Mouse (Mus musculus): ENCODE measurements around the gene Gm17949. TPM values are rescaled to one million over a fixed set of nuclear protein-coding genes. Genes with fewer than 3 reads are reported as not detected.

The Gm17949 gene
- total RNA-seq (2023): under 1 TPM in 1 of 2 experiments, not detected in 1; 0.48 TPM

GRCm38 (mm10) chr17:57011236-57012141, at the start of gene Gm17949, which contains the start of gene Gtf2f1:
Gene Gm17949, plus strand, starts transcription at chr17:57011469.
Gene Gtf2f1, minus strand, starts transcription at chr17:57011288.

DNA sequence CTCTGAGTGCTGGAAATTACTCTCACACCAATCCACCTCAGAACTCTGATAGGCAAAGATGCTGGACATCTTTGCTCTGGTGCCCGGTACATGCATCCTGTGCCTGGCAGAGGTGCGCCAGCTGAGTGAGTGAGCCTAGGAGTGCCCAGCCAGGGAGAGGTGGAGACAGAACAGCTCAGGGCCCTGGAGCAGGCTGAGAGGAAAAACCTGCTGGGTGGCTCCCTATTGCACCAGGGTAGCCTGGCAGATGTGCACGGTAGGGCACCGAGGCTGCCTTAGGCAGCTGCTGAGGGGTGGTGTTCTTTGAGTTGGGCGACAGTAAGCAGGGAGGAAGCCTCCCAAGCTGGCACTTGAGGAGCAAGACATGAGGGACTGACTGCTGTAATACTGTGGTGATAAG, 29.3 kb upstream of the Gm17949 start, which contains the start of gene Acer1:
Gene Acer1 (minus strand): TSS at position 114 of the 400 bp plus-strand sequence.

DNA sequence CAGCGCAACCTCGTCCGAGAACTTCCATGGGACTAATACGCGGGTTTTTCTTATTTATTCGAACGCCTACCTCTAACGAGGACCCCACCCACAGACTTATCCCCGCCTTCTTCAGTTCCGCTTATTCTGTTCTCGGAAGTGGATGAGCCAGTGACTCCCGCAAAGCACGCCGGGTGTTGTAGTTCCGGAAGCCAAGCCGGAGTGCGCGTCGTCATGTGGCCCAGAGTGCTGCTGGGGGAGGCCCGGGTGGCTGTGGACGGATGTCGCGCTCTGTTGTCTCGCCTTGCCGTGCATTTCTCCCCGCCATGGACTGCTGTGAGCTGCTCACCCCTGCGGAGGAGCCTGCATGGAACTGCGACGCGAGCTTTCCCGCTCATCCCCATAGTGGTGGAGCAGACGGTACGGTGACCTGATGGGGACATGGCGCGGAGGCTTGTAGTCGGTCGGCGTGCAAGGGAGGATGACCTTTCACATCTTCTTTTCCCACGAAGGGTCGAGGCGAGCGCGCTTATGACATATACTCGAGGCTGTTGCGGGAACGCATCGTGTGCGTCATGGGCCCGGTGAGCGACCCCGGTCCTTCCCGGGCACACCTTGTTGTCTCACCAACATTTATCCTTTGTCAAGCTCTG, 21.0 kb upstream of the Gm17949 start, which contains the start of gene Clpp:
Gene Clpp (plus strand): TSS at position 191 of the 632 bp plus-strand sequence.

DNA sequence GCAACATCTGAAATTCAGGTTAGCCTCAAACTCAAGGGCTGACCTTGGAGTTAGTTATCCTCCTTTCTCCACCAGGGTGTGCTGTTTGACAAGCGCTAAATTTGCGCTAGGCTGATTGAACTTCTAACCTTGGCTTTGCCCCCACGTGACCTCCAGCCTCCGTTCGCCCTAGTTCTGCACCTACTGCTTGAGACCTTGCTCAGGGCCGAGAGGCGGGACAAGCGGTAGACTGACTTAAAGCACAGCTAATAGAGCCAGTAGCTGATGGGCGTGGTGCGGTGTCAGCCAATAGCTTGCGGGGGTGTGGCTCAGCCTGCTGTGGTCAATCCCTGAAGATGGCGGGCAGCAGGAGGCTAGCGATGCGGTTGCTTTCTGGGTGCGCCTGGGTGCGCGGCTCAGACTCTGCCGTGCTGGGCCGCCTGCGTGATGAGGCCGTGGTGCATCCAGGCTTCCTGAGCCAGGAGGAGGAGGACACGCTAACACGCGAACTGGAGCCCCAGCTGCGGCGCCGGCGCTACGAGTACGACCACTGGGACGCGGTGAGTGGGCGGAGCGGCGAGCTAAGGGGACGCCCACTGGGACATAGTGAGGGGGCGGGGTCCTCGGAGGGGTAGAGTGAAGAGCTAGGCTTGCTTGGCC, 14.1 kb upstream of the Gm17949 start, which contains the start of gene Alkbh7:
Gene Alkbh7 (plus strand): TSS at position 311 of the 639 bp plus-strand sequence.

GRCm38 (mm10) chr17:56999968-57000609, 11.2 kb upstream of the Gm17949 start, which contains the start of gene Pspn:
Gene Pspn, minus strand, starts transcription at chr17:57000018.

GRCm38 (mm10) chr17:57030931-57031660, 19.8 kb downstream of the Gm17949 start, which contains the start of gene Khsrp:
Gene Khsrp, minus strand, starts transcription at chr17:57031522.

GRCm38 (mm10) chr17:57041554-57041953, 30.3 kb downstream of the Gm17949 start, which contains the start of gene Slc25a41:
Gene Slc25a41, minus strand, starts transcription at chr17:57041654.

GRCm38 (mm10) chr17:57058891-57059485, 47.7 kb downstream of the Gm17949 start, which contains the start of gene Crb3:
Gene Crb3, plus strand, starts transcription at chr17:57059105.

GRCm38 (mm10) chr17:57059486-57059977, 48.3 kb downstream of the Gm17949 start, which contains the start of gene Slc25a23:
Gene Slc25a23, minus strand, starts transcription at chr17:57059863.

Other genes with a start within 250 kb of the Gm17949 start
- 10 to 100 TPM; 20.7 to 21.1 TPM for gene Dus3l, start 246.7 kb upstream of the Gm17949 start, total RNA-seq (2023)
- under 1 TPM; 0.50 to 0.97 TPM for gene Prr22, start 241.2 kb upstream of the Gm17949 start, total RNA-seq (2023)
- 1 to 10 TPM; 6.5 TPM for gene Rfx2, start 180.5 kb upstream of the Gm17949 start, total RNA-seq (2023)
- gene Acsbg2, start 137.0 kb upstream of the Gm17949 start, total RNA-seq (2023): not detected
- gene 1700061G19Rik, start 136.0 kb upstream of the Gm17949 start, total RNA-seq (2023): not detected
- 10 to 100 TPM; 18.8 to 20.2 TPM for gene Mllt1, start 76.1 kb upstream of the Gm17949 start, total RNA-seq (2023)
- not detected for gene Acer1, start 29.3 kb upstream of the Gm17949 start, total RNA-seq (2023)
- 10 to 100 TPM in 1 of 2 experiments, 1 to 10 TPM in 1; 9.5 to 14.3 TPM for gene Clpp, start 21.2 kb upstream of the Gm17949 start, total RNA-seq (2023)
- gene Alkbh7, start 14.1 kb upstream of the Gm17949 start, total RNA-seq (2023): 1 to 10 TPM; 6.9 to 8.2 TPM
- 1 to 10 TPM; 2.4 to 3.7 TPM for gene Pspn, start 11.5 kb upstream of the Gm17949 start, total RNA-seq (2023)
- 10 to 100 TPM; 48.0 to 61.0 TPM for gene Gtf2f1, start 181 bp upstream of the Gm17949 start, total RNA-seq (2023)
- 100 to 1,000 TPM in 1 of 2 experiments, 10 to 100 TPM in 1; 97.1 to 105 TPM for gene Khsrp, start 20.1 kb downstream of the Gm17949 start, total RNA-seq (2023)
- gene Slc25a41, start 30.2 kb downstream of the Gm17949 start, total RNA-seq (2023): not detected
- gene Crb3, start 47.6 kb downstream of the Gm17949 start, total RNA-seq (2023): not detected
- gene Slc25a23, start 48.4 kb downstream of the Gm17949 start, total RNA-seq (2023): 1 to 10 TPM; 3.0 to 4.7 TPM
- gene Dennd1c, start 67.0 kb downstream of the Gm17949 start, total RNA-seq (2023): 100 to 1,000 TPM; 138 to 163 TPM
- gene Tubb4a, start 76.3 kb downstream of the Gm17949 start, total RNA-seq (2023): under 1 TPM; 0.15 to 0.18 TPM
- gene Tnfsf9, start 93.9 kb downstream of the Gm17949 start, total RNA-seq (2023): 1 to 10 TPM; 1.9 to 2.1 TPM
- gene Cd70, start 138.3 kb downstream of the Gm17949 start, total RNA-seq (2023): not detected
- gene Tnfsf14, start 182.7 kb downstream of the Gm17949 start, total RNA-seq (2023): 10 to 100 TPM; 32.7 to 34.8 TPM
- gene C3, start 216.7 kb downstream of the Gm17949 start, total RNA-seq (2023): 100 to 1,000 TPM; 540 to 556 TPM
- 10 to 100 TPM; 52.5 to 53.2 TPM for gene Gpr108, start 237.0 kb downstream of the Gm17949 start, total RNA-seq (2023)
- 1 to 10 TPM; 4.0 to 5.7 TPM for gene Trip10, start 238.0 kb downstream of the Gm17949 start, total RNA-seq (2023)